Mouse (Mus musculus): ENCODE data around the gene Tmem30c. TPM values are rescaled to one million over a fixed set of nuclear protein-coding genes. Genes with fewer than 3 reads are reported as not detected.
"Not testable (repeated sequence)": the region's sequence is repeated elsewhere in the genome, so short reads cannot be mapped to it uniquely, and the experiment has no call there.

The Tmem30c gene
- polyA plus RNA-seq, 1 experiment = not detected

GRCm38 (mm10) chr16:57250991-57251390 lies 41.7 kb downstream of the Tmem30c start:
- H3K36me3 ChIP-seq (ENCODE audit: control insufficient read depth, insufficient read depth, low read length) = no peaks in the 10 kb centered on the region
- no peak for DNase-seq
- no peak for TF ChIP-seq POLR2A (IDR thresholded peaks at IDR 0.05; ENCODE audit: low read depth, low read length)
- TF ChIP-seq CTCF (conservative IDR thresholded peaks at IDR 0.05; ENCODE audit: insufficient read depth, insufficient read length, low read depth, low read length) = no peak
- H3K27me3 ChIP-seq (replicated peaks; ENCODE audit: control insufficient read depth, insufficient read depth, low read length) = no peaks in the 10 kb centered on the region
- H3K4me3 ChIP-seq (ENCODE audit: insufficient read depth, low read depth, low read length) = no peak overlapping the region
- 88% methylated on average over 4 of the region's 4 CpGs for WGBS
- peak overlapping the region; percentile 19; the same call in 1 of the 2 replicates for H3K27ac ChIP-seq (ENCODE audit: insufficient read depth, low read depth, low read length)
- H3K4me1 ChIP-seq (ENCODE audit: control insufficient read depth, insufficient read depth, low read length) = no peaks in the 10 kb centered on the region

GRCm38 (mm10) chr16:57247464-57247863 lies 45.2 kb downstream of the Tmem30c start:
- no peak for DNase-seq
- 91% methylated on average over 4 of the region's 4 CpGs for WGBS
- Histone ChIP-seq H3K4me3 (ENCODE audit: insufficient read depth, low read depth, low read length) (no peak overlapping the region), H3K36me3 (ENCODE audit: control insufficient read depth, insufficient read depth, low read length) (no peaks in the 10 kb centered on the region), H3K4me1 (ENCODE audit: control insufficient read depth, insufficient read depth, low read length) (no peaks in the 10 kb centered on the region), H3K27me3 (replicated peaks; ENCODE audit: control insufficient read depth, insufficient read depth, low read length) (no peaks in the 10 kb centered on the region), H3K27ac (ENCODE audit: insufficient read depth, low read depth, low read length) (no peak overlapping the region)
- TF ChIP-seq CTCF (conservative IDR thresholded peaks at IDR 0.05; ENCODE audit: insufficient read depth, insufficient read length, low read depth, low read length) (no peak), POLR2A (IDR thresholded peaks at IDR 0.05; ENCODE audit: low read depth, low read length) (no peak)

- no peaks in the 10 kb centered on the region for H3K4me1 ChIP-seq (ENCODE audit: control insufficient read depth, insufficient read depth, low read length)
- no peaks in the 10 kb centered on the region for H3K27me3 ChIP-seq (replicated peaks; ENCODE audit: control insufficient read depth, insufficient read depth, low read length)
- TF ChIP-seq POLR2A (IDR thresholded peaks at IDR 0.05; ENCODE audit: low read depth, low read length) = no peak
- TF ChIP-seq CTCF (conservative IDR thresholded peaks at IDR 0.05; ENCODE audit: insufficient read depth, insufficient read length, low read depth, low read length) = no peak
- WGBS = 87% methylated on average over 3 of the region's 3 CpGs
- no peak for DNase-seq
- H3K4me3 ChIP-seq (ENCODE audit: insufficient read depth, low read depth, low read length) = no peak overlapping the region
- no peak overlapping the region for H3K27ac ChIP-seq (ENCODE audit: insufficient read depth, low read depth, low read length)
- no peaks in the 10 kb centered on the region for H3K36me3 ChIP-seq (ENCODE audit: control insufficient read depth, insufficient read depth, low read length)
These were observed 46.1 kb downstream of the Tmem30c start for GRCm38 (mm10) chr16:57246596-57246995.

GRCm38 (mm10) chr16:57243858-57244248 lies 48.8 kb downstream of the Tmem30c start:
- no peaks in the 10 kb centered on the region for H3K36me3 ChIP-seq (ENCODE audit: control insufficient read depth, insufficient read depth, low read length)
- TF ChIP-seq CTCF (conservative IDR thresholded peaks at IDR 0.05; ENCODE audit: insufficient read depth, insufficient read length, low read depth, low read length) (peak; percentile 85), POLR2A (IDR thresholded peaks at IDR 0.05; ENCODE audit: low read depth, low read length) (no peak)
- DNase-seq = peak; percentile 80
- 7% methylated on average over 6 of the region's 6 CpGs for WGBS
- H3K4me3 ChIP-seq (ENCODE audit: insufficient read depth, low read depth, low read length) = no peak overlapping the region
- H3K27ac ChIP-seq (ENCODE audit: insufficient read depth, low read depth, low read length) = no peak overlapping the region
- no peaks in the 10 kb centered on the region for H3K4me1 ChIP-seq (ENCODE audit: control insufficient read depth, insufficient read depth, low read length)
- no peaks in the 10 kb centered on the region; the same call in 1 of the 2 replicates for H3K27me3 ChIP-seq (replicated peaks; ENCODE audit: control insufficient read depth, insufficient read depth, low read length)

GRCm38 (mm10) chr16:57243205-57243857 lies 49.3 kb downstream of the Tmem30c start:
- peak; percentile 44 for DNase-seq
- no peaks in the 10 kb centered on the region; the same call in 1 of the 2 replicates for H3K27me3 ChIP-seq (replicated peaks; ENCODE audit: control insufficient read depth, insufficient read depth, low read length)
- no peak overlapping the region for H3K27ac ChIP-seq (ENCODE audit: insufficient read depth, low read depth, low read length)
- H3K4me1 ChIP-seq (ENCODE audit: control insufficient read depth, insufficient read depth, low read length) = no peaks in the 10 kb centered on the region
- H3K36me3 ChIP-seq (ENCODE audit: control insufficient read depth, insufficient read depth, low read length) = no peaks in the 10 kb centered on the region
- WGBS = 41% methylated on average over 10 of the region's 10 CpGs
- no peak; the same call in 1 of the 2 replicates for TF ChIP-seq CTCF (conservative IDR thresholded peaks at IDR 0.05; ENCODE audit: insufficient read depth, insufficient read length, low read depth, low read length)
- no peak for TF ChIP-seq POLR2A (IDR thresholded peaks at IDR 0.05; ENCODE audit: low read depth, low read length)
- H3K4me3 ChIP-seq (ENCODE audit: insufficient read depth, low read depth, low read length) = no peak overlapping the region

- no peak for TF ChIP-seq POLR2A (IDR thresholded peaks at IDR 0.05; ENCODE audit: low read depth, low read length)
- no peak for TF ChIP-seq CTCF (conservative IDR thresholded peaks at IDR 0.05; ENCODE audit: insufficient read depth, insufficient read length, low read depth, low read length)
- H3K27me3 ChIP-seq (replicated peaks; ENCODE audit: control insufficient read depth, insufficient read depth, low read length) = no peaks in the 10 kb centered on the region; the same call in 1 of the 2 replicates
- H3K4me1 ChIP-seq (ENCODE audit: control insufficient read depth, insufficient read depth, low read length) = no peaks in the 10 kb centered on the region
- H3K27ac ChIP-seq (ENCODE audit: insufficient read depth, low read depth, low read length) = no peak overlapping the region
- H3K4me3 ChIP-seq (ENCODE audit: insufficient read depth, low read depth, low read length) = no peak overlapping the region
- no peak for DNase-seq
- WGBS = 88% methylated on average over 5 of the region's 5 CpGs
- H3K36me3 ChIP-seq (ENCODE audit: control insufficient read depth, insufficient read depth, low read length) = no peaks in the 10 kb centered on the region
These were observed 49.8 kb downstream of the Tmem30c start for GRCm38 (mm10) chr16:57242857-57243204.

GRCm38 (mm10) chr16:57235871-57236510 lies 56.7 kb downstream of the Tmem30c start:
- Histone ChIP-seq H3K4me1 (ENCODE audit: control insufficient read depth, insufficient read depth, low read length) (no peaks in the 10 kb centered on the region), H3K36me3 (ENCODE audit: control insufficient read depth, insufficient read depth, low read length) (no peaks in the 10 kb centered on the region), H3K27ac (ENCODE audit: insufficient read depth, low read depth, low read length) (no peak overlapping the region), H3K27me3 (replicated peaks; ENCODE audit: control insufficient read depth, insufficient read depth, low read length) (no peaks in the 10 kb centered on the region; the same call in 1 of the 2 replicates), H3K4me3 (ENCODE audit: insufficient read depth, low read depth, low read length) (no peak overlapping the region)
- 50% methylated on average over 7 of the region's 7 CpGs for WGBS
- DNase-seq = no peak
- no peak for TF ChIP-seq POLR2A (IDR thresholded peaks at IDR 0.05; ENCODE audit: low read depth, low read length)
- no peak for TF ChIP-seq CTCF (conservative IDR thresholded peaks at IDR 0.05; ENCODE audit: insufficient read depth, insufficient read length, low read depth, low read length)

GRCm38 (mm10) chr16:57231937-57232310 lies 60.7 kb downstream of the Tmem30c start:
- H3K4me1 ChIP-seq (ENCODE audit: control insufficient read depth, insufficient read depth, low read length); DNase-seq; H3K27me3 ChIP-seq (replicated peaks; ENCODE audit: control insufficient read depth, insufficient read depth, low read length); H3K4me3 ChIP-seq (ENCODE audit: insufficient read depth, low read depth, low read length); H3K27ac ChIP-seq (ENCODE audit: insufficient read depth, low read depth, low read length); H3K36me3 ChIP-seq (ENCODE audit: control insufficient read depth, insufficient read depth, low read length): not testable (repeated sequence)
- 65% methylated on average over 5 of the region's 5 CpGs for WGBS
